Mouse (Mus musculus) adipose tissue, adult 10 weeks (tissue): ENCODE results near the gene Fkbp1b. TPM values are rescaled to one million over a fixed set of nuclear protein-coding genes. Genes with fewer than 3 reads are reported as not detected.

Source experiments
- polyA plus RNA-seq: library from polyadenylated mRNA; stranded (reverse); fragments of 350-450 nt; fragmentation: Illumina TruSeq; extraction: RNeasy Lipid Tissue Mini Kit (QIAGEN cat#74804); gene quantifications from one replicate; pipeline ENCODE4 v1.2.3, GENCODE M21; 2014; ENCODE audit warnings: low read depth, low replicate concordance

The Fkbp1b gene
- 10.0 TPM for polyA plus RNA-seq

GRCm38 (mm10) chr12:4841392-4841887 lies at the start of gene Fkbp1b:
TSS of gene Fkbp1b (minus strand) at chr12:4841591.

GRCm38 (mm10) chr12:4874161-4874927 lies 33.0 kb upstream of the Fkbp1b start, which contains the start of gene Mfsd2b:
TSS of gene Mfsd2b (minus strand) at chr12:4874359.

GRCm38 (mm10) chr12:4842890-4843597 lies 1.7 kb upstream of the Fkbp1b start, which contains the start of gene Wdcp:
TSS of gene Wdcp (plus strand) at chr12:4843303.

GRCm38 (mm10) chr12:4817361-4818101 lies 23.9 kb downstream of the Fkbp1b start, which contains the start of gene Sf3b6:
TSS of gene Sf3b6 (plus strand) at chr12:4817544.

Other genes with a start within 250 kb of the Fkbp1b start
- 44.3 TPM for gene Itsn2, start 249.0 kb downstream of the Fkbp1b start, polyA plus RNA-seq
- not detected for gene Gm3625, start 248.7 kb downstream of the Fkbp1b start, polyA plus RNA-seq
- gene Fam228a, start 103.2 kb downstream of the Fkbp1b start, polyA plus RNA-seq = 2.3 TPM
- 6.1 TPM for gene Pfn4, start 72.6 kb downstream of the Fkbp1b start, polyA plus RNA-seq
- 4.6 TPM for gene Fam228b, start 72.3 kb downstream of the Fkbp1b start, polyA plus RNA-seq
- 81.3 TPM for gene Sf3b6, start 24.0 kb downstream of the Fkbp1b start, polyA plus RNA-seq
- gene Wdcp, start 1.7 kb upstream of the Fkbp1b start, polyA plus RNA-seq = 6.5 TPM
- 1.8 TPM for gene Mfsd2b, start 32.8 kb upstream of the Fkbp1b start, polyA plus RNA-seq
- 41.6 TPM for gene Ubxn2a, start 66.1 kb upstream of the Fkbp1b start, polyA plus RNA-seq
- 9.2 TPM for gene Atad2b, start 75.8 kb upstream of the Fkbp1b start, polyA plus RNA-seq